Mouse (Mus musculus) ovary, adult 10 weeks (tissue): ENCODE results near the gene Lrp5. TPM values are rescaled to one million over a fixed set of nuclear protein-coding genes. Genes with fewer than 3 reads are reported as not detected.

Experiments used
- polyA plus RNA-seq: library from polyadenylated mRNA; stranded (reverse); fragments of 350-450 nt; fragmentation: Illumina TruSeq; extraction: RNeasy Lipid Tissue Mini Kit (QIAGEN cat#74804); gene quantifications from one replicate; pipeline ENCODE4 v1.2.3, GENCODE M21; 2014

Gene Lrp5
- polyA plus RNA-seq: 0.54 TPM

GRCm38 (mm10) chr19:3686215-3686894, at the start of gene Lrp5:
Gene Lrp5, minus strand, starts transcription at chr19:3686564.

GRCm38 (mm10) chr19:3708078-3709012, 22.0 kb upstream of the Lrp5 start, which contains the start of gene 1810055G02Rik:
Gene 1810055G02Rik, plus strand, starts transcription at chr19:3708293.

GRCm38 (mm10) chr19:3575632-3576384, 110.6 kb downstream of the Lrp5 start, which contains the start of gene Ppp6r3:
Gene Ppp6r3, minus strand, starts transcription at chr19:3575749.

Other genes with a start within 250 kb of the Lrp5 start
- 208 TPM for gene Ppp6r3, start 110.8 kb downstream of the Lrp5 start, polyA plus RNA-seq
- 5.5 TPM for gene 1810055G02Rik, start 21.7 kb upstream of the Lrp5 start, polyA plus RNA-seq
- 263 TPM for gene Kmt5b, start 80.9 kb upstream of the Lrp5 start, polyA plus RNA-seq
- gene Chka, start 165.2 kb upstream of the Lrp5 start, polyA plus RNA-seq: 102 TPM
- gene Tcirg1, start 220.6 kb upstream of the Lrp5 start, polyA plus RNA-seq: 2.5 TPM
- 1.3 TPM for gene Ndufs8, start 226.2 kb upstream of the Lrp5 start, polyA plus RNA-seq
- gene Aldh3b1, start 243.2 kb upstream of the Lrp5 start, polyA plus RNA-seq: 1.7 TPM
- gene Unc93b1, start 248.6 kb upstream of the Lrp5 start, polyA plus RNA-seq: 0.51 TPM